Mouse (Mus musculus): ENCODE measurements at regions not wholly inside any gene's neighbourhood (a gene's known extent, or its start where the extent isn't known, plus 50 kb on each side); places are given as distances from the start of the nearest gene placed in this dataset.

DNA sequence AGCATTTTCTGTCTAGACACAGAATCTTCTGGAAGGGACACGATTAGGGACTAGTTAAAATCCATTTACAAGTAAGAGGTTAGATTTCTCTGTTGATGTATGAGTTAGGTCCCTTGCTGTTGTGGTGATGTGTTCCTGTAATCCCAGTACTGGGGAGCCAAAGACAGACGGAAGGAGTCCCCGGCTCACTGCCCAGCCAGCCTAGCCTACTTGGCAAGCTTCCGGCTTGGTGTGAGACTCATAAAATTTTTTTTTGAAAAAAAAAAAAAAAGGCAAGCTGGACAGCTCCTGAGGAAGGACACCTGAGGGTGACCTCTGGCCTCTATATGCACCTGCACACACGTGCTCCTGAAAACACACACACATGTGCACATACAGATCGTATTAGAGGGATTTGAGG lies 76.7 kb upstream of the Slc22a12 start:
- Histone ChIP-seq H3K4me3 (ENCODE audit: inconsistent target) (no peak overlapping the region), H3K36me3 (ENCODE audit: inconsistent target) (no peaks in the 10 kb centered on the region), H3K79me2 (ENCODE audit: inconsistent target) (no peaks in the 10 kb centered on the region), H3K27ac (no peak overlapping the region)
- 89% methylated on average over 5 of the region's 6 CpGs for WGBS (ENCODE audit: missing documents)

DNA sequence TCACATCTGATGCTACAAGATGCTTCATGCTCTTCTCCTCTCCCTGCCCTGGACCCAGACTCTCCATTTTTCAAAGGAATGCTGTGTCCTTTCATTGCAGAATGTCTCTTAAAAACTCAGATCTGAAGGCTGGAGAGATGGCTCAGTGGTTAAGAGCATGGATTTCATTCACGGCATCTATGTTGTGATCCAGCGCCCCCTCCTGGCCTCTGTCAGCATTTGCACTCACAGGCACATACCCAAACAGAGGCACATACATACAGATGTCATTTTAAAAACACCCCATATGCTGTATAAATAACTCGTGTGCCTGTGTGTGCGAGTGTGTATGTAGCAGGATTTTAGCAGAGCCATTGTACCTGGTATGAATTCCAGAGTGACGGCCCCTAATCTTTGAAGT lies 73.8 kb upstream of the Slc22a12 start:
- no peak overlapping the region for H3K4me3 ChIP-seq (ENCODE audit: inconsistent target)
- 92% methylated on average over 5 of the region's 5 CpGs for WGBS (ENCODE audit: missing documents)
- H3K36me3 ChIP-seq (ENCODE audit: inconsistent target), result no peaks in the 10 kb centered on the region
- H3K79me2 ChIP-seq (ENCODE audit: inconsistent target), result no peaks in the 10 kb centered on the region
- no peak overlapping the region for H3K27ac ChIP-seq

DNA sequence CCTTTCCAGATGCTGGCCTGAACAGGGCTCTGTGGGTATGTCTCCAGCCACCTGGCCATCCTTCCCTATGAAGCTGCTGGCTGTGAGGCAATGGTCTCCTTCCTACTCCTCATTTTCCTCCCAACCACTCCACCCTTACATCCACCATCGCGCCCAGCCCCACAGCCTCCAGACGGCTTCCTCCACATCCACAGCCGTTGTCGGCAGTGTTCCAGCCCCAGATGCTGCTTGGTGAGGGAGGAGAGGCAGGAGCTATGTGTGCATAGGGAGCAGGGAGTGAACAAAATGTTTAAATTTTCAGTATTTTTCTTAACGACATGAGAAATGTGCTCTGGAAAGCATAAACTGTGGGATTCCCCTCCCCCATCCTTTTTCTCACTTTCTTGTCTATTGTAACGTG lies 69.6 kb upstream of the Slc22a12 start:
- H3K4me3 ChIP-seq (ENCODE audit: inconsistent target), result no peak overlapping the region
- no peak overlapping the region for H3K27ac ChIP-seq
- WGBS (ENCODE audit: missing documents), result 86% methylated on average over 7 of the region's 7 CpGs
- no peaks in the 10 kb centered on the region for H3K79me2 ChIP-seq (ENCODE audit: inconsistent target)
- H3K36me3 ChIP-seq (ENCODE audit: inconsistent target), result no peaks in the 10 kb centered on the region

DNA sequence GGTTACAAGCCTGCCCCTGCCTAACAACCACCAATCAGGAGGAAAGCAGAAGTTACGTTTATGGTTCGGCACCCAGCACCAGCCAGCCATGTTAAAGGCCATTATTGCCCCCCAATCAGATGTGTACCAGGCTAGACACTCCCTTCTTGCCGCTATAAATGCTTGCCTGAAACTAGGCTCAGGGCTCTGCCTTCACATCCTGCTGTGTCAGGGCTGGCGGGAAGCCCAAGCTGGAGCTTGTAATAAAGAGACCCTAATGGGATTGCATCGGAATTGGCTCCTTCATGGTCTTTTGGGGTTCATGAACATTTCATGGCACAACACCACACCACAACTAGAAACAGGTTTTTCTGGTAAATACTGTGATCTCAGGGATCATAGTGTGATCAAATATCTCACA lies 69.1 kb upstream of the Slc22a12 start:
- Histone ChIP-seq H3K79me2 (ENCODE audit: inconsistent target) (no peaks in the 10 kb centered on the region), H3K36me3 (ENCODE audit: inconsistent target) (no peaks in the 10 kb centered on the region), H3K4me3 (ENCODE audit: inconsistent target) (no peak overlapping the region), H3K27ac (no peak overlapping the region)
- WGBS (ENCODE audit: missing documents), result 72% methylated on average over 5 of the region's 5 CpGs

DNA sequence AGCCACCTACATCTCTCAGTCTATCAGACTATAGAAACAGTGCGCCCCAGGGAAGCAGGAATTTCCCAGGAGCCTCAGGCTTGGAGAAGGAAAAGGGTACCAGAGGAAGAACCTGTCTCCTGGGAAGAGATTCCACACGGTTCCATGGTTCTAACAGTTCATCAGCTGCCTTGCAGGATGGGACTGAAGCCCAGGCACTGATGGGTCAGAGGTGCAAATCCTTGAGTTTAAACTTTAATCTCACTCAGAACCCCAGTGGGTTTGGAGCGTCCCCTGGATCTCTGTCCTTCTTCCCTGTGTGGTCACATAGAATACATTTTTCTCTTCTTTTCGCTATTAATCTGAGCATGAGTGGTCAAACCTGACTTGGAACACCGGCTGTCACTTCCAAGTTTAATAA lies 67.9 kb upstream of the Slc22a12 start:
- WGBS (ENCODE audit: missing documents), result 74% methylated on average over 5 of the region's 5 CpGs
- Histone ChIP-seq H3K27ac (no peak overlapping the region), H3K36me3 (ENCODE audit: inconsistent target) (no peaks in the 10 kb centered on the region), H3K79me2 (ENCODE audit: inconsistent target) (no peaks in the 10 kb centered on the region), H3K4me3 (ENCODE audit: inconsistent target) (no peak overlapping the region)

DNA sequence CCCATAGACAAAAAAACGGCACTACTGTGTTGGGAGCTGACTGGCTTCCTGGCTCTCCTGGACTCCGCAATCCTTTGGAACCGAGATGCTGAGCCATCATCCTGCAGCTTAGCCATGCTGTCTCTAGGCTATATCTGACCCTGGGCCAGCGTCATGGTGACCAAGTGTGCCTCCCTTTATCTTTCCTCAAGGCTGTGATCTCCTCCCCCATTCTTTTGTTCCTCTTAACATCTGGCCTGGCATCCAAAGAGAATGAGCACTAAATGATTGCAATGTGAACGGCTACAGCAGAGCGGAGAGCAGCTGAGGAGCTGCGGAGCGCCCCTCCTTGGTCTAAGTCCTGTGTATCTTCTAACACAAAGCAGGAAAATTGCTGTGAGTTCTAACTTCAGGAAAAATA lies 67.2 kb upstream of the Slc22a12 start:
- Histone ChIP-seq H3K36me3 (ENCODE audit: inconsistent target) (no peaks in the 10 kb centered on the region), H3K27ac (no peak overlapping the region), H3K79me2 (ENCODE audit: inconsistent target) (no peaks in the 10 kb centered on the region), H3K4me3 (ENCODE audit: inconsistent target) (no peak overlapping the region)
- WGBS (ENCODE audit: missing documents), result 72% methylated on average over 8 of the region's 8 CpGs

DNA sequence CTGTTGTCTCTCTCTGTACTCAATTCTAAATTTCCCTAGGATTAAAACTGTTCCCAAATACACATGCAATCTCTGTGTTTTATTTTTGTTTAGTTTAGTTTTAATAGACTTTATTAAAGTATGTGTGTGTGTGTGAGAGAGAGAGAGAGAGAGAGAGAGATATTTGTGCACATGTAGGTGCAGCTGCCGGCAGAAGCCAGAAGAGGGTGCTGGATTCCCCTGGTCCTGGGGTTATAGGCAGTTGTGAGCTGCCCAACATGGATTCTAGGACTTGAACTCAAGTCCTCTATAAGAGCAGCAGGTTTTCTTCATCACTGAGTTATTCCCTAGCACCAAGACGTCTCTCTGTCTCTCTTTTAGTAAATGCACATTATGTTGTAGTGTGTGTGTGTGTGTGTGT lies 64.7 kb upstream of the Slc22a12 start:
- 85% methylated on average over 2 of the region's 2 CpGs for WGBS (ENCODE audit: missing documents)
- no peak overlapping the region for H3K4me3 ChIP-seq (ENCODE audit: inconsistent target)
- H3K79me2 ChIP-seq (ENCODE audit: inconsistent target), result no peaks in the 10 kb centered on the region
- no peaks in the 10 kb centered on the region for H3K36me3 ChIP-seq (ENCODE audit: inconsistent target)
- no peak overlapping the region for H3K27ac ChIP-seq

DNA sequence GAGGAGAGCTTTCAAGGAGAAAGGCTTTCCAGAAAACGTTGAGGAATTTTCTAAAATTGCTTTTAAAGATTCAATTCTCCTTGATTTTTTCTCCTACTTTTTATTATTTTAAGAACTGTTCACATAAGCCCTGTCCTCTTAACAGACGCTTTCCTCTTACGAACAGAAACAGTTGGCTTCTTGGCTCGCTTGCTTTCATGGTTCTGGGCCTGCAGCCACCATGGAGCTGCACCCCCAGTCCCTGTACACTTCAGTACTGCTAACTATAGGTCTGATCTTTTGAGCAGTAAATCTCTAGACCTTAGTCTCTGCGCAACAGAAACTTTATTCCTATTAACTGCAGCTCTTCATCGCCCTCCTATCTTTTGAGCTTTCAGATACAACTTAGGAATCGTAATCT lies 63.8 kb upstream of the Slc22a12 start:
- Histone ChIP-seq H3K4me3 (ENCODE audit: inconsistent target) (no peak overlapping the region), H3K27ac (no peak overlapping the region), H3K36me3 (ENCODE audit: inconsistent target) (no peaks in the 10 kb centered on the region), H3K79me2 (ENCODE audit: inconsistent target) (no peaks in the 10 kb centered on the region)
- WGBS (ENCODE audit: missing documents), result 93% methylated on average over 7 of the region's 7 CpGs

DNA sequence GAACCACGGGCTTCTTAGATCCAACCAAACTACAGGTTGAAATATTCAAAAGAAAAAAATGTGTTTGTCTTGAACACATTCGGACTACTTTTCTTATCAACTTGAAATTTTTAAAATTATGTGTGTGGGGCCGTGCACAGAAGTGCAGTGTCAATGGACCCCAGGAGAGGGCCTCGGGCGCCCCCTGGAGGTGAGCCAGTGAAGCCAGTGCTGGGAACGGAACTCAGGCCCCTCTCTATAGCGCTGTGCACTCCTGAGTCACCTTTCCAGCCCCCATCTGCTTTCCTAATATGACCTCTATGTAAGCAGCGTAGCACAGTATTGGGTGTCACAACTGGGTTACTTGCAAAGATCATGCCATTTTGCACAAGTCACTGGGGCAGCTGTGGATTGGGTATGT lies 61.9 kb upstream of the Slc22a12 start:
- Histone ChIP-seq H3K4me3 (ENCODE audit: inconsistent target) (no peak overlapping the region), H3K36me3 (ENCODE audit: inconsistent target) (no peaks in the 10 kb centered on the region), H3K27ac (no peak overlapping the region), H3K79me2 (ENCODE audit: inconsistent target) (no peaks in the 10 kb centered on the region)
- 67% methylated on average over 8 of the region's 8 CpGs for WGBS (ENCODE audit: missing documents)

DNA sequence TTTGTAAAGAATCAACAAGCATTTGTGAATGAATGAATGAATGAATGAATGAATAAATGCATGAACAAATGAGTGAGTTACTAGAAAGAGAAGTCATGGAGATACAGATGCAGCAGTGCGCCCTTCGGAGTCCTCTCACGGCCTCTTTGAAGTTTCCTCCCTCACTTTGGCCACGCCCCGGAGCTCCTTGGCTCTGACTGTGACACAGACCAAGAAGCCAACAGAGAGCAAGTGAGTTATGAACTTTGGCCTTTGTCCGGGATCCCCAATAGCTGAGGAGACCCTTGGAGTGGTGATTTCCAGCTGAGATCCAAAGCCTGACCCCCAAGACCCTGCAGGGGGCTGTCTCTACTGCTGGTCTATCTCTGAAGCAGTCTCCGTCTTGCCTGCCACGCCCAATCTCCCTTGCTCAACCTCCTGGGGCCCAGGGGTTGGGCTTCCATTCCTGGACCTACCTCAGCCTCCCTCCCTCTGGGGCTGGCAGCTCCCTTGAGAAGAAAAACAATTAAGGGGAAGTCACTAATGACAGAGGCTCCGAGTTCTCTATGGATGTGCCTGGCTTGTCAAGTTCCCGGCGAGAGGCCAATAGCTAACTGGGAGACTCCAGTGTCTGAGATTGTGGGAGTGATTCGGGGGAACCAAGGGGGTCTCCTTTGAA lies 58.2 kb upstream of the Slc22a12 start:
- Histone ChIP-seq H3K4me3 (ENCODE audit: inconsistent target) (no peak overlapping the region), H3K27ac (no peak overlapping the region), H3K36me3 (ENCODE audit: inconsistent target) (no peaks in the 10 kb centered on the region), H3K79me2 (ENCODE audit: inconsistent target) (no peaks in the 10 kb centered on the region)
- WGBS (ENCODE audit: missing documents), result 44% methylated on average over 12 of the region's 12 CpGs

DNA sequence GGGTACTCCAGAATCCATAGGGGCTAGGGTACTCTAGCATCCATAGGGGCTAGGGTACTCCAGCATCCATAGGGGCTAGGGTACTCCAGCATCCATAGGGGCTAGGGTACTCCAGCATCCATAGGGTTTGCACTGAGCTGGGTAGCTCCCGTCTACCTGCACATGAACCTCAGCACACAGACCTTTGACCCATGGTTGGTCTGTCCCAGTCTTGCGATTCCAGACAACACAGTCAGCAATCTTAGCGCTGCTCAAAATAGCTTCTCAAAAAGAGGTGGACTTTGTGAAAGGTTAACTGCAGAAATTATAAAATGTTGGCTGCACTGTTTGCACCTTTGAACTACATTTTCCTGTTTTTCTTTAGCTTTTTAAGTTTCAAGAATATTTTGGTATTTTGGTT lies 56.4 kb upstream of the Slc22a12 start:
- no peak overlapping the region for H3K27ac ChIP-seq
- 90% methylated on average over 3 of the region's 3 CpGs for WGBS (ENCODE audit: missing documents)
- H3K4me3 ChIP-seq (ENCODE audit: inconsistent target), result no peak overlapping the region
- no peaks in the 10 kb centered on the region for H3K79me2 ChIP-seq (ENCODE audit: inconsistent target)
- no peaks in the 10 kb centered on the region for H3K36me3 ChIP-seq (ENCODE audit: inconsistent target)

DNA sequence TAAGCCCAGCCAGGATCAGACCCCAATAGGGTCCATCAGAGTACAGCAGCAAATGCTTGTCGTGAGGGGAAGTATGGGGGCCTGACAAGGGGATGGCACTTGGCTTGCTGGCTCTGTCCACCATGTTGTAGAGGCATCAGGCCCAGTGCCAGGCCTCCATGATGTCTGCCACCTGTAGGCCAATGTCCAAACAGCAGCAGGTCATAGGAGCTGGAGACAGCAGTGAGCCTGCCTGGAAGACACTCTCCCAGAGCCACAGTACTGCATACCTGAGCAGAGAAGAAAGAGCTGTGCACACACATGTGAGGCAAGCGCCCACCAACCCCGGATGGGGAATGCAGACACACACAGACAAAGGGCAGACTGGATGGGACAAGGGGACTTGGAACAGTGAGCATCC lies 55.4 kb upstream of the Slc22a12 start:
- no peaks in the 10 kb centered on the region for H3K36me3 ChIP-seq (ENCODE audit: inconsistent target)
- 80% methylated on average over 3 of the region's 3 CpGs for WGBS (ENCODE audit: missing documents)
- H3K27ac ChIP-seq, result no peak overlapping the region
- H3K79me2 ChIP-seq (ENCODE audit: inconsistent target), result no peaks in the 10 kb centered on the region
- H3K4me3 ChIP-seq (ENCODE audit: inconsistent target), result no peak overlapping the region

DNA sequence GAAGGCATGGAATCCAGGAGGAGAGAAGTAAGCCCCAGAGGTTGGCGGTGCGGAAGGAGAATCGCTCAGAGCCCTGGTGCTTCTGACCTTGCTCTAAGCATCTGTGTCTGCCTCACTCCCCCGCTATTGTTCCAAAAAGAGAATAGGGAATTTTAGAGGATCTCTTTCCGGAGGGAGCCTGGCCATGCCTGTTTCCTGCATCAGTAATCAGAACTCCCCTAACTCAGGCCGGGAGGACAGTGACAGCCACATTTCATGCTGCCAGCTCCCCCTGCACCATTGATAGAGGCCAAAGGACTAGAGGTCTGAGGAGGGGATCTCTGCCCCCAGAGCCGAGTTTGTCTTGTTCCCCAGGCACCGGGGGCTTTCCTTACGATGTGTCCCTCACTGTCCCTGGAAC lies 53.0 kb upstream of the Slc22a12 start:
- Histone ChIP-seq H3K36me3 (ENCODE audit: inconsistent target) (no peaks in the 10 kb centered on the region), H3K27ac (no peak overlapping the region), H3K4me3 (ENCODE audit: inconsistent target) (no peak overlapping the region), H3K79me2 (ENCODE audit: inconsistent target) (no peaks in the 10 kb centered on the region)
- WGBS (ENCODE audit: missing documents), result 56% methylated on average over 9 of the region's 9 CpGs

All from macrophage (primary cell).